Mouse (Mus musculus) gonadal fat pad, adult 2 months (tissue): ENCODE measurements at regions not wholly inside any gene's neighbourhood (a gene's known extent, or its start where the extent isn't known, plus 50 kb on each side); places are given as distances from the start of the nearest gene placed in this dataset.

Experiments used
- DNase-seq: peaks from one replicate; pipeline ENCODE4 v3.0.0-alpha.2; 2012; ENCODE audit warnings: low read depth

GRCm38 (mm10) chr9:90326531-90326930 lies 55.9 kb upstream of the Tbc1d2b start:
- DNase-seq, result no peak
